Mouse (Mus musculus) gastrocnemius, postnatal 25 days (tissue): Measurements from ENCODE around the gene Adam15. TPM values are rescaled to one million over a fixed set of nuclear protein-coding genes. Genes with fewer than 3 reads are reported as not detected.

Source experiments
- DNase-seq: peaks from one replicate; pipeline ENCODE4 v3.0.0; 2022
- long read RNA-seq, 2 experiments: library from polyadenylated mRNA; stranded (forward); transcript quantifications; one replicate each; pipeline ENCODE4 v2.0.0; 2021
- total RNA-seq, 2 experiments: library from RNA; stranded (reverse); gene quantifications; 1 replicate in 1 of 2; 2 replicates in 1 of 2; pipeline ENCODE4 v1.2.3; 2021

Adam15 gene
- 10 to 100 TPM; 21.9 to 24.6 TPM for total RNA-seq
- long read RNA-seq, experiment 1, partial matches to known transcripts = 1 of 15 reads
- long read RNA-seq, experiment 1, other reads (novel, unspliced or antisense) = 11 of 15 reads
- long read RNA-seq, experiment 2, transcript Adam15-202 (21 exons, 2,799 nt) = major isoform, 8 of 34 reads
- long read RNA-seq, experiment 2, partial matches to known transcripts = 5 of 34 reads
- long read RNA-seq, experiment 2, other reads (novel, unspliced or antisense) = 19 of 34 reads

DNA sequence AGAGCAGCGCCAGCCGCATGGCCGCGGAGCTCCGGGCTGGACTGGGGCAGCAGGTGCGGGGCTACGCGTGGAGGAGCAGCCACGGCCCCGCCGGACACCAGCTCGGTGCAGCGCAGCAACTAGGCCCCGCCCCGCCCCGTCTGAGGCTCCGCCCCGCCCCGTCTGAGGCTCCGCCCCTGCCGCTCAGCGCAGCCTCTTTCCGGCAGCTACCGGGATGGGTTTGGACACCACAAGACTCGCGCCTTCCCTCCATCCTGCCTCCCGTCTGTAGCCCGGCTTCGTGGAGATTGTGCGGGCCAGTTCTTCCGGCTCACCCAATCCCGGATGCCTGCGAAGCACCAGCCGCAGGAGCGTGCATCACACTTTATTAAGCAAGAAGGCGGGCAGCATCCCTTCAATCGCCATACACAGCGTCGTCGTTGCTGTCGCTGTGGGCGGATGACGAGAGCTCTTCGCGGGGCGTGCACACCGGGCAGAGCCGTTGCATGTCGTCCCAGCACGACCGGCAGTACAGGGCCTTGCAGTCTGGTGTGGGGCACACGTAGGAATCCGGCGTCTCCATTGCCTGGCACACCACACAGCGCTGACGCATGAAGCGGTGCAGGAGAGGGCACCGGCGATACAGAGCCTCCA is at the start of gene Adam15:
TSS of gene Adam15 (minus strand) at position 128 of the 633 bp plus-strand sequence.
- peak; percentile 92 for DNase-seq

DNA sequence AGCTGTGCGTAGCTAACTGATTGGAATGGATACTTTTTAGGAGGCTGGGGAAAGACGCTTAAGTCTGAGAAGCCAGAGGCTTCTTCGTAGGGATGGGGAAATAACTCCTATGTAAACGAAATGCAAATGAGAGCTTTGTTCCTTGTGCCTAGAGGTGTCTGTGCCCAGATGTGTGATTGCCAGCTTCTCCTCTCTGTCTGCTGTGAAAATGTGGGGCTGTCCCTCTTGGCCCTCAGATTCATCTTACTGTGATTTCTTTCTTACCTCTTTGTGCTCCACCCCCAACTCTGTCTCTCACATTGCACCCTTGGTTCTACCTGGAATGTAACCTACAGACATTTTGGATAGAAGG is 46.8 kb upstream of the Adam15 start:
- DNase-seq = no peak

DNA sequence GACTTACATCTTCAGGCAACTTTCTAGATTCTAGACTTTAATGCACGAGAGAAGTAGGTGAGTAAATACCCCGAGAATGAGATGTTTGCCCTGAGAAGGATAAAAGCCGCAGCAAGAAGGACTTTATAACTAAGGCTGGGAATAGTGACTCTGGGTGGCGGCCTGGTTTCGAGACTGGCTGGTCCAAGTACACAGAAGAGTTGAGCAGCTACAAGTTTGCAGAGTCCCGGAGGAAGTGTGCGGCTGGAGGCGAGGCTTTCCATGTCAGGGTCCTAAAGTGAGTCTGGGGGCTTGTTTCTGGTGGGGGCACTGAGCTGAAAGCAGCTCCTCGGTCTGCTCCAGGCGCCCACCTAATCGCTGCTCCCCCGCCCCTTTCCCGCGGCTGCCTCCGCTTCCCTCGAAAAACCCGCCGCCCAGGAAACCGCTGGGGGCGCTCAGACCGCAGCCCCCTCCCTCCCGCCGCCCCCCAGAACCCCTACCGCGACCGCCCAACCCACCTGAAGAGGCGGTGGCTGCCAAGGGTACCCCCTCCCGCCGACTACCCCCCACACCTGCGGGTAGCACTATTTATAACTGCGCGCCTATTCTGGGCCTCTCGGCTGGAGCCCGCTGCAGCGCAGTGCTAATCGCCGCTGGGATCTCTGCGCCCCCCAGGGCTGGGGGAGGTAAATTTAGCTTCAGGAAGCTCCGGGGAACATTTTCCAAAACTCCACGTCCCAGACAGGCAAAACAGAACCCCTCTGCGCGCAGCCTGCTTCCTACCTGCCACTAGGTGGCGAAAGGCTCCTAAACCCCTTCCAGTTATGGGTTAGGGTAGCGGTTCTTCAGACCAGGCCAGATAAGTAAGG is 46.2 kb upstream of the Adam15 start:
- DNase-seq = peak; percentile 49

DNA sequence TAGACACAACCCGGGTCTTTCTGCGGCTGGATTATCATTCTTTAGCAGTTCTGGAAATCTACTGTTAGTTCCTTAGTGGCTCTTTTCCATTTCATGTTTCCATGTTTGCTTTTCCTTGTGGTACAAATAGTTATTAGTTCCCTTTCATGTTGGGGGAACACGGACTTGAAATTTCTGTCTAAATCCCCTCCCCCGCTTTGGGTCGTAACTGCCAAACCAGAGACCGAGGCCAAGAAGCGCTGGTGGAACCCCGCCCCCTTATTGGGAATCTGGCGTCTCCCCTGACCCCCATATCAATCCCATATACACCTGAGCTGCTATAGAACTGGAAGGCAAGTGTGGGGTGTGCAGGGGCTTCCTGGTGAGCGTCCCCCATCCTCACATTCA is 45.6 kb upstream of the Adam15 start:
- no peak for DNase-seq

DNA sequence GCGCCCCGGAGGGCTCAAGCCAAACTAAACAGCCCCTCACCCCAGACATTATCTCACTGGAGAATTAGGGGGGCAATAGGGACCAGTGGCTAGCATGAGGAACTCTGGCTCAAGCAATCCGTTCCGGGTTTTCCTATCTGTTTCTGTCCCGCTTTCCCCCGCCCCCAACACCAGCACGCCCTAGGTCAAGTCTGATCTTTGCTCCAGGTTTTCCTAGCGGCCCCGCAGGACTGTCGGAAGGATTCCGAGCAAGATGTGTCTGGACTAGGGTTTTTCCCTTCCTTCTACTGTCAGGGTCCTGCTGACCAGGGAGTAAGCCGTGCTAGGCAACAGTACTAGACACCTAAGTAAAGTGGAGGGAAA is 45.1 kb upstream of the Adam15 start:
- DNase-seq = peak; percentile 86

DNA sequence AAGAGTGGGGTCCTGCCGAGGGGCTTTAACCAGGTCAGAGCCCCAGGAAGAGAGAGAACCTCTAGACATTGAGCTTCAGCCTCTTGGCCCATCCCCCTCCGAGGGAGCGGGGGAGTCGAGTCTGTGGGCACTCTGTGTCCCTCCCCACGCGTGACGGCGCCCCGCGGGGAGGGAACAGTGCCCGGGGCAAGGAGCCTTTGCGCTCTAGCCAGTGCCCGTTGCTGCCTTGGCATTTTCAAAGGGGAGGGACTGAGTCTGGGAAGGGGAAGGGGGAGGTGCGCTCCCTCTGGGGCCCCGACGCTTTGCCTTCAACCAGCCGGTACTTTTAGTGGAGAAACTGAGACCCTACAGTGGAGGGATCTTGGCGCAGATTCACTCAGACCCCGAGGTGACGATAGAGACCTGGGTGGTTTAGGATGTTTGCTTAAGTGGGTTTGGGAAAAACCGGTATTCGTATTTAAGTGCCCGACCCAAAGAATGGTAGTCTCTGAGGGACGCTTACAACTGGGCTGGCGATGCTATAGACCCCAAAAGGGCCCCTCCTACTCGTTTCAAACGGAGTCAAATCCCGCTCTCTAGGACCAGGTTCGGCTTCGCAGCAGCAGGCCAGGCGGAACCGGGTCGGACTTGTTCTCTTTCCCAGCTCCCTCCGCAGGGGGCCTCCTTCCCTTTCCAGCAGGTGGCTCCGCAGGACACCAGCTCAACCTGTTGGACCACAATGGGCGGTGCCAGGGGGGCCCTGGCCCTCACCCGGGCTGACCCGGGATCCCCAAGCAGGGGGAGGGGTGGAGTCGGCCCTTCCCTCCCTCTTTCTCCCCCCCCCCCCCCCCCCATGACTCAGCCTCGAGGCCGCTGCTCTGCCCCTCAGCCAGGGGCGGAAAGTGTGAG is 44.5 kb upstream of the Adam15 start, which contains the start of gene Zbtb7b:
TSS of gene Zbtb7b (minus strand) at position 771 of the 888 bp plus-strand sequence.
- DNase-seq = peak; percentile 88

DNA sequence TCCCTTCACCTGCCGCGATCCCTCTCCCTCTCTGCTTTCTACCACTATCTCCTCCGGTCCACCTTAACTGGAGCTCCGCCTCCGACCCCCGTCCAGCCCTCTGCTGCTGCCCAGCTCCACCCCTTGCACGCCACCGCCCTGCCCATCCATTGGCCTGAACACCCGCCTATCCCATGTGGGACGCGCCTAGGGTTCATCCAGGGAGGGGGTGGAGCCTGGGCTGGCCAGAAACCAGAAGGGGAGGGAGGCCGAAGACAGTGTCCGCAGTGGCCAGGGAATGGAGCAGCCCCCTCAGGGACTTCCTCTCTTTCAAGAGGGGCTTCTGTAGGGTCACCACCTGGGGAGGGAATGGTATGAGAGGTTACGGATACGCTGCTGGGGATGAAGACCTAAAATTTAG is 43.8 kb upstream of the Adam15 start:
- peak; percentile 99 for DNase-seq

DNA sequence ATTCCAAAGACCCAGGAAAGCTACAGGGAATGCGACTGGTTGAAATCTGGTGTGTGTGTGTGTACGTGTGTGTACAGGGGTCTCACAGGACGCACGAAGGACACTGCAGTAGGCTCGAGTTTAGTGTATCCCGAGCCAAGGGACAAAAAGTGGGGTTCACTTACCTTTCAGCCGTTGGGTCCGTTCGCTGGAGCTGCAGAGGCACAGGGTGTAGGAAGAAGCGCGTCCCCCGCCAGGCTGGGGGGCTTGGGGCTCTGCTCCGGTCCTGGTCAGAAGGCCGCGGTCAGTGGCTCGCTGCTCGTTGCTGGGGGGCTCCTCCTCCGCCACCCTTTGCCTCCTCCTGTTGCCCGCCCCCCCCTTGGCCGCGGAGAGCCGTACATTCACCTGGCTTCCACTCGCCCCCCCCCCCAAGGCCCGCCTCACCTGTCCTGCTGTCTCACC is 43.1 kb upstream of the Adam15 start:
- peak; percentile 51 for DNase-seq

DNA sequence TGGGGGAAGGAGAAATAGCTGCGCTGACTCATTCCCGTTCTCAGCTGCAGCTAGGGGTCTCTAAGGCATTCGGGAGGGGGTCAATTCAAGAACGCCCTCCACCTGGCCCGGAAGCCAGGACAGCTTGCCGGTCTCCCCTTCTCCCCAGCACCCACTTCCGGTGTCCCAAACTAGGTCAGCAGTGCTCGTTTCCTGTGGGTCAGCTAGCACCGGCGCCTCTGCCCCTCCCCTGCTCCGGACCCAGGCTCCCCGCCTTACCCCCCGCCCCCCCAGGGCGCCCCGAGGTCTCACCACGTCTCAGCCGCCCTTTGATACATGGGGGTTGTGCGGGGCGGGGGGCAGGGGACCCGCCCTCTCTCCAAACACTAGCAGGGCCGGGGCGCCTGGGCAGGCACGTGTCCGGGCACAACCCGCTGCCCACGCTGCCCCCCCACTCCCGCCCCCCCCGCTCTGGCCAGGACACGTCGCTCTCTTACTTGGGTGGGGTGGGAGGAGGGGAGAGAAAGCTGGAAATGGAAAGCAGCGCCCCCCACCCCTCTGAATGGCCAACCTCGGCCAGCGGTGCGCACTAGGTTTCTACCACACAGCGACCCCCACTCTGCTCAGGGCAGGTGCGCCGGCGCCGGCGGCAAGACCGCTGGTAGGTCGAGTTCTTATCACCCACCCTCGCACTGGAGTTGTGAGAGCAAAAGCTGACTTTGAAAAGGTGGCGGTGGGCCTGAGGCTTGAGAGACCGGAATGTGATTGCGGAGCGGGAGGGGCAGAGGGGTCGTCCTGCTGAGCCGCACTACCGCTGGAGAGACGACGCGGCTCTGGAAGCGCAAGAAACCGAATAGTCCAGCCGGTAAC is 42.1 kb upstream of the Adam15 start:
- DNase-seq = peak; percentile 76

DNA sequence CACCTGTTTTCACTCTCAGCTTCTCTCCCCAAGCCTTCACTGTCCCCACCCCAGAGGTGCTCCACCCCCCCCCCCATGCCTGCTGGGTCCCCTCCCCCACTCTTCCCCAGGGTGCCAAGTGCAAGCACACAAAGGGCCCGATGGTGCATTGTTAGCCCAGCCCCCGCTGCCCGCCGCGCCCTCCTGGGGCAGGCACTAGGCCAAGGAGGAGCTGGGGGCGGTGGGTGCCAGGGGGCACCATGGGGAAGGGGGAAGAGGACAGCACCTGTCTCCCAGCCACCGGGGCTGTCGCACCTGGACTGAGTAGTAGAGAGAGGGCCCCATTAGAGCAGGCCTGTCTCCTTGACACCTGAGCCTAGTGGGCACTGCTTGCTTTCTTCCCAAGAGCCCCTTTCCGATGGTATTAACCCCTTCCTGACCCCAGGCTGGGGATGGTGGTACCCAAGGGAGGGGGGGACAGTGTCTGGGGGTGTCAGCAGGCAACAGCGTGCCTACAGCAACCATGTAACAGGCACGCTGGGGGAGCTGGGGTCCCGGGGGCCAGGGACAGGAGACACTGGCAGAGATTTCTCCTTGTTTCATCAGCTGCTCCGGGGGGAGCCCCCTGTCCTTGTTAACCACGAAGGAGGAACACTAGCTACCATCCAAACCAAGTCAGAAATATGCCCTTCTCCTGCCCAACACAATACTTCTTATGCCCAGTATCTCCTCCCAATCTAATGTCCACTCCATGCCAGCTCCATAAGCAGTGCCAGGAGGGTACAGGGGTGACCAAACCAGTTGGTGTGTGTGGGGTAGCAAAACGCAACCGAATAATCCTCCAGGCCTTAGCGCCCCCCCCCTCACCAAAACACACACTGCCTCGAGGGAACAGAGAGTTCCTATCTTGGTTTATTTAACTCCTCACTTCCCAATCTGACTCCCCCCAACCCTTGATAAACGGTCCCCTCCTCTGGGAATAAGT is 41.2 kb upstream of the Adam15 start:
- DNase-seq = peak; percentile 43

DNA sequence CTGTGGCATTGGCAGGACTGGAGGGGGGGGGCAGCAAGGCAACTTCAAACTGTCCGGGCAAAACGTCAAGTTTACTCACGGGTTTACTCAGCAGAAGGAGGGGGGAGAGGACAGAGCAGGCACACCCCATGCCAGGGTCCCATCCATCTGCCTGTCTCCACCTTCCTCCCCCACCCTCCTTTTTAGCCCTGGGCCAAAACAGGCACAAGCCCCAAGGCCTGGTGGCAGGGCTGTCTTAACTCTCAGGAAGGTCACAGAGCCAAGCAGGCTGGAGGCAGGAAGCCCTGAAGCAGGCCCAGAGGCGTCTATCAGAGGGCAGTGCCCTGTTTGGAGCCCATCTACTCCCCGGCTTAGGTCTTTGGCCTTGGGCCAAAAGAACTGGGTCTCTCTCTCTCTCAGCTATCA is 40.3 kb upstream of the Adam15 start:
- peak; percentile 74 for DNase-seq

DNA sequence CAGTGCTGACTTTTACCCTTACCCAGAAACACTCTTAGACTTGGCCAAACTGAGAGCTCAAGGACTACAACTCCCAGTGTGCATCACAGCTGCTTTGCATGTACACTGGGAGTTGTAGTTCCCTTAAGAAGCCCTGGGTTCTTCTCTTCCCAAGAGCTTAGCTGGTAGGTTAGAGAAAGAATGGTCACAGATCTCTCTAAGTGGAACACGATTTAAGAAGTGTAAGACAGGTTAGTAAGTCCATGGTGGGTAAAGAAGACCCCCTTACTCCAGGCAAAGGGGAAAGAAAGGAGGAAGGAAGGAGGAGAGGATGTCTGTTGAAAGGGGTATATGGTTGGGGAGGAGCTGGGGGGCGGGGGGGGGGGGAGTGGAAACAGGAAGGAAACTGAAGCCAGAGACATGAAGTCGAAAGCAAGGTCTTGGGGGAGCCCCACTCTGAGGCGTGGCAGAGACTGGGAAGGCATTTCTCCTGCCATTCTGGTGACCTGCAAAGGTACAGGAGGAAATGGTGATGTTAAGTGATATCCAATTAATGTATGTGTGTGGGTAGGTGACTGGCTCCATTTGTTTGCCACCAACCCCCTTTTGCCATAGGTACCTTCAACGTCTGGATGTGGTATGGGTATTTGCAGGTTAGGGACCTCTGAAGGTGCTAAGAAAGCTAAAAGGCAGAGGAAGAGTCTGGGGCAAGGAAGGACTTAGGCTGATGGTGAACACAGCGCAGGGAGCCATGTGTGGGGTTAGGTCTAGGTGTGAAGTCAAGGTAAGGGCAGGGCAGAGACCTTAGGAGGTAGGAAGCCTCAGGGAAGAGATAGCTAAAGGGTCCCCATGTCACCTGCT is 39.3 kb upstream of the Adam15 start:
- DNase-seq = no peak

DNA sequence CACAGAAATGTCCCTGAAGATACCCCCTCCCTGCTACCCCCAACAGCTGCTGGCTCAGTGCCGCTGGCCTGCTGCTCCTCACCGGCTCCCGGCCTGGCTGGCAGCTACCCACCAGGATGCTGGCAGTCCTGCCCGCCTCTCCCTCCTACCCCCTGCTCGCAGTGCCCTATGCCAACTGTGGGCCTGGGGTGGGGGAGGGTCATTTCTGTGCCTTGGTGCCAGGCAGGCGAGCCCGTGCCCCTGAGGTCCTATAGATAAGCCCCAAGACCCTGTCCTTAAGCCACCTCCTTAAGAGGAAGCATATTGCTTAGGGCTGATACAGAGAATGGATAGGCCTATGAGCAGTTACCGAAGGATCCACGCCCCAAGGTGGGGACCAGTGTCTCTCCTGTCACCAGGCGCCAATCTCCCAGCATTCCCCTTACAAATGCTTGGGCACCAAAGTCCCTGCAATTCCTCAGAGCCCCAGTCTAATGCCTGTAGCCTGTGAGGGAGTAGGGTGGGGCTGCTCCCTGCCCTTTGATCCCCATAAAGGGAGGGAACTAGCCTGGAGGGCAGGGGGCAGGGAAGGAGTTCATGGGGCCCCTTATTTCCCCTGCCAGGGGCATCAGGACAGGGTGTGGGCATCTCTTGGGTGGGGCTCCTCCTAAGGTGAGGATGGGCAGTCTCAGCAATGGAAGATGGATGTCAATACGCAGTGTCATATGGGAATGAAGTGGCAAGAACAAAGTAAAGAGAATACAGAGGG is 38.5 kb upstream of the Adam15 start:
- DNase-seq = peak; percentile 78

DNA sequence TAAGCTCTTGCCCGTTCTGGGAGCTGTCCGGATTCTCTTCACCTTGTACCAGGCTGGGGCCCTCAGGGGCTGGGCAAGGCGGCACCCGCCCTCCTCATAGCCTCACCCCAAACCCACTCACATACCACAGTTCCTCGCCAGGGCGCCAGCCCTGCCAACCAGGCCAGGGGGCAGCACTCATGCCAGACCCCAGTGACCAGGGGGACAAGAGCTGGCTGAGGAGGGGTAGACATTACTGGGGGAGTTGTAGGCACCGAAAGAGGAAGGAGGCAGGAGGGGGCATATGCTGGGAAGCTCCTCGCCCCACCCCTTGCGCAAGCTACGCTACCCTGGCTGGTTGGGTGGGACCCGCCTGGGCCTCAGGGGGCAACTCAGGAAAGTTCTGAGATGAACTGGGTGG is 37.8 kb upstream of the Adam15 start:
- peak; percentile 37 for DNase-seq

DNA sequence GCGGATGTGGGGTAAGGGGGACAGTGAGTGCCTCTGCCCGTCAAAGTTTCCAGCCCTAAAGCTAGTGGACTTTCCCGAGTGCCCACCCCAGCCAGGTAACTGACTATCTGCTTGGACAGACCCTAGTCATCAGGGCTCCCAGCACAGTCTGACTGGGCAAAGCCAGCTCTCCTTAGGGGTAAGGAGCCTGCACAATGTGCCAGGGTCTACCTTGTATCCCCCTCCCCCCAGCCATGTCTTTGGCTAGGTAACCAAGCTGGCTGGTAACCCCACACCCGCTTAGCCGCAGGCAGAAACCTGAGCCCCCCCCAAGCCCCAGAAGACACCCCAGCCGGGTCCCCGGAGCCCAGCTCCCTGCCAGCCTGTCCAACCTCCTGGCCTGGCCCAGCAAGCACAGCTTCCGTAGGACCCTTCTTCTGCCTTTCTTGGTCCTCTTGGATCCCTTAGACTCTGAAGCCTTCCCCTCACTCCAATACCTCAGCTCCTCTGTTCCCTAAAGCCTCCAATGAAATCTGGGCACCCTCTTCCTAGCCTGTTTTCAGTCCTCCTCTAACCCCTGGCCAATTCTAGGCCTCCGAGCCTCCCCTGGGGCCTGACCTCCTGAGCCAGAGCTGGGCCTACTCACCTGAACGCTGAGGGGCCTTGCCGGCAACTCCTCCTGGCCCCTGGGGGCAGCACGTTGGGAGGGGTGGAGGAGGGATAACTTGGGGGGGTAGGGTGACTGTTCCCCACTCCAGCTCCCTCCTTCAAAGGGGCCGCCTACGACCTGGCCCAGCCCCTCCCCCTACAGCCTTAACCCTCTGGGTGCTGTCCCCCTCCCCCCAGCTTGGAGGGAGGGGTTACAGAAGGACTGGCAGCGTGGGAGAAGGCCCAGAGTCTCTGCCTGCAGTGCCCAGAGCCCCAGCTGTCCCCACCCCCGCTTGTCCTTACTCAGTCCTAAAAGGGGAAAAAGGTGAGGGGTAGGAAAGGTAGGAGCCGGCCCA is 36.9 kb upstream of the Adam15 start:
- DNase-seq = peak; percentile 61

DNA sequence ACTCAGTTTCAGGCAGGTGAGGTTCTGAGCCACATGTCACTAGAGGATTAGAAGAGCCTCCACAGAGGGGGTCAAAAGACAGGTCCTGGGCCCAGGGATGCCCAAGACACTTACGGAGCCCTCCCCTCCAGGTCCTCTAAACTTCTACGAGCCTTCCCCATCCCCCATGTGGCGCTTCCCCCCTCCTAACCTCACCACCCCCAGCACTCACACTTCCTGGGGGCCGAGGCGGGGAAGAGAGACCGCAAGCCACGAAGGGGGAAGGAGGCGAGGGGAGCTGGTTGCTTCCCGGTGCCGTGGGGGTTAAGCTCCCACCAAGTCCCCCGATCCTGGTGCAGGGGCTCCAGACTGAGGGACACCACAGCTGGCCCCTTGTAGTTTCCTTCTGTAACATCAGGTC is 35.7 kb upstream of the Adam15 start:
- DNase-seq = no peak
